Mouse (Mus musculus): ENCODE measurements around the gene Zhx3. TPM values are rescaled to one million over a fixed set of nuclear protein-coding genes. Genes with fewer than 3 reads are reported as not detected.
A peak's percentile ranks its signal among the peaks of the same experiment; 100 is the strongest.

Zhx3 gene
- 10.3 and 10.7 TPM in 2 replicates for polyA plus RNA-seq (2014; fragmentation: Nextera tagmentation; extraction: Ambion mirVana)

DNA sequence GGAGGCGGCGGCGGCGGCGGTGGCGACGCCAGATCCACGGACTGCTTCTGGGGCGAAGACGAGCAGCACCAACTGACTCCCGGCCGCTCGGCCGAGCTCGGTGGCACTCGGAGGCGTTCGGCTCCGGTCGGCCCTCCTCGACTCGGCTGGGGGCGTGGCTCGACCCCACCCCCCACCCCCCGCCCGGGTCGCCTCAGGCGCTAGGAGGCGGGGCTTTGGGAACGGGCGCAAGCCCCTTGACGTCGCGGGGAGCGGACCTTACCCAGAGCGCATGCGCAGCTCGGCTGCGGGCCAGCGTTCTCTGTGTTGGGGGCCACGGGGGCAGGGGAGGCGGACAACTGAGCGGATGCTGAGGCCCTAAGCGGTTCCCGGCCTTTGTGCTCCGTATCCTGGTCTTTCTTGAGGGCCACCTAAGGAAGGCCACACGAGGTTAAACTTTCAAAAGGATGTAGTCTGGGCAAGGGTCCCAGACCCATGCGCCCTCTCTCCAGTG lies at the start of gene Zhx3:
TSS of gene Zhx3 (minus strand) at position 109 of the 493 bp plus-strand sequence.
- H3K36me3 ChIP-seq (ENCODE audit: control insufficient read depth, insufficient read depth, low read length) = no peaks in the 10 kb centered on the region
- H3K4me1 ChIP-seq (ENCODE audit: control insufficient read depth, insufficient read depth, low read length) = peaks cover 3% of the 10 kb centered on the region; the same call in 1 of the 2 replicates
- H3K9ac ChIP-seq (ENCODE audit: low read length) = peak within 1 kb of the TSS; percentile 68
- H3K27ac ChIP-seq (ENCODE audit: low read depth, low read length) = peak within 1 kb of the TSS; percentile 83
- H3K27me3 ChIP-seq (ENCODE audit: control insufficient read depth, insufficient read depth, low read length) = no peaks in the 10 kb centered on the region
- peak; percentile 98 for ATAC-seq (ENCODE audit: insufficient read depth, low FRiP score, low TSS enrichment)
- peak within 1 kb of the TSS; percentile 54 for H3K4me3 ChIP-seq (ENCODE audit: low read depth, low read length)
- peak within 1 kb of the TSS; percentile 80 for H3K4me2 ChIP-seq (ENCODE audit: low read depth)
- DNase-seq (ENCODE audit: low spot score) = peak; percentile 99
- H3K9me3 ChIP-seq (ENCODE audit: control insufficient read depth, low read length) = no peaks in the 10 kb centered on the region
- 1% methylated on average over 46 of the region's 48 CpGs for WGBS

DNA sequence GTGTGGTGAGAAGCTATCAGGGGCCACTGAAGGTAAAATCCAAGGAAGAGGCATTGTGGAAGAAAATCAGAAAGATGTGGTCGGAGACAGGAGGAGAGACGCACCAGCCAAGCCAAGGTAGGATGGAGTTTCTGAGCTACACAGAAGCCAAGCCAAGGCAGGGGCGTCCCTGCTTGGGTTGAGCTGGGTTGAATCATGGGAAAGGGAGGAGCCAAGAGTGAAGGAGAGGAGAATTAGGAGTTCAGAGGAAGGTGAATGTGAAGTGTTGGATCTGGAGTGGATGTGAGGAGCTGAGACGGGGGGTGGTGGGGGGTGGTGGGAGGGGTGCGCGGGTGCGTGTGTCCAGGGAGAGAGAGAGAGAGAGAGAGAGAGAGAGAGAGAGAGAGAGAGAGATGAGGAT lies 48.5 kb upstream of the Zhx3 start:
- WGBS = 68% methylated on average over 5 of the region's 7 CpGs
- no peaks in the 10 kb centered on the region for H3K36me3 ChIP-seq (ENCODE audit: control insufficient read depth, insufficient read depth, low read length)
- H3K4me1 ChIP-seq (ENCODE audit: control insufficient read depth, insufficient read depth, low read length) = no peaks in the 10 kb centered on the region
- no peak overlapping the region for H3K4me2 ChIP-seq (ENCODE audit: low read depth)
- DNase-seq (ENCODE audit: low spot score) (no peak), ATAC-seq (ENCODE audit: insufficient read depth, low FRiP score, low TSS enrichment) (no peak)
- no peaks in the 10 kb centered on the region for H3K9me3 ChIP-seq (ENCODE audit: control insufficient read depth, low read length)
- no peak overlapping the region for H3K4me3 ChIP-seq (ENCODE audit: low read depth, low read length)
- no peak overlapping the region for H3K9ac ChIP-seq (ENCODE audit: low read length)
- no peaks in the 10 kb centered on the region for H3K27me3 ChIP-seq (ENCODE audit: control insufficient read depth, insufficient read depth, low read length)
- H3K27ac ChIP-seq (ENCODE audit: low read depth, low read length) = no peak overlapping the region

DNA sequence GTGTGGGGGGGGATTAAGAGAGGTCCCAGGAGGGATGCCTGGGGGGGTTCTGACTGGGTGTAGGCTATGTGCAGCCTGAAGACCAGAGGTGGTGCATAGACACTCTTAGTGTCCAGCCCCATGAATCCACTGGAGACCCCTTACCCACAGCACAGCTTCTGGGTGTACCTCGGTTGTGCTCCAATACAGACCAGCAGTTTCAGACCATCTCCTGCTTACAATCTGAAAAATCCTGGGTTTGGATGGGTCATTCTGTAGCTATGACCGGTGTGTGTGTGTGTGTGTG lies 46.1 kb upstream of the Zhx3 start:
- ATAC-seq (ENCODE audit: insufficient read depth, low FRiP score, low TSS enrichment) (0 out of 2 replicates have a peak, but pooled peaks have one; percentile 35), DNase-seq (ENCODE audit: low spot score) (no peak)
- WGBS = 93% methylated on average over 2 of the region's 2 CpGs
- H3K27ac ChIP-seq (ENCODE audit: low read depth, low read length) = no peak overlapping the region
- no peak overlapping the region for H3K4me2 ChIP-seq (ENCODE audit: low read depth)
- no peaks in the 10 kb centered on the region for H3K9me3 ChIP-seq (ENCODE audit: control insufficient read depth, low read length)
- no peak overlapping the region for H3K4me3 ChIP-seq (ENCODE audit: low read depth, low read length)
- H3K4me1 ChIP-seq (ENCODE audit: control insufficient read depth, insufficient read depth, low read length) = no peaks in the 10 kb centered on the region
- H3K9ac ChIP-seq (ENCODE audit: low read length) = no peak overlapping the region
- H3K27me3 ChIP-seq (ENCODE audit: control insufficient read depth, insufficient read depth, low read length) = no peaks in the 10 kb centered on the region
- H3K36me3 ChIP-seq (ENCODE audit: control insufficient read depth, insufficient read depth, low read length) = no peaks in the 10 kb centered on the region

DNA sequence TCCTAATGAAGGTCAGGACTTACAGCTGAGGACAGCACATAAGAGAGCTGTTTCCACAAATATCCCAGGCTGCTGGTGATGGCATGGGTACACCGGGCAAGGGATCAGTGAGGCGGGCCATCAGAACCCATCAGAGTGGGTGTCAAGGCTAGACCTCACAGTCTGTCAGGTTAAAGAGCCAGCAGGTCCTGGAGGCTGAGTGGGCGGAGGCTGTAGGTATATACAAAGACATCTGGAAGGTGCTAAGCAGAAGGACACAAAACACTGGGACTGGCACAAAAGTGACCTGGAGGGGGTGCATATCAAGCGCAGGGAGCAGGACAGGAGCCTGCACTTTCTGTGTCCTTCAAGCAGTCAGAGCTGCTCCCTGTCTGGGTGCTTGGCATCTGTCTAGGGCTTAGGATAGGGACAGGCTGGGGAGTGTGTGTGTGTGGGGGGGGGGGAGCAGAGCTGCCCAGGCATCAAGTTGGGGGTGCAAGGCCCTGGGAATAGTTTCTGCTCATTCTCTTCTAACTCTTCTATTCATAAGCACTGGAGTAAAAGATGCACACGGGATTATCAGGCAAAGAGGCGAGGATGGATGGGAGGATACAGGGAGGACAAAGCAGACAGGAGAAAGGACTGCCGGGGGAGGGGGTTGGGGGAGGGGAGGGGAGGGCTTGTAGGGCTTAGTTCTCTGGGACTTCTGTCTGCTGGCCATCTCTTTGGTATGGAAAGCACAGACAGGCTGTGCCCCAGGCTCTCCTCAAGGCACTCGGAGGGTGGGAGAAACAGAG lies 45.5 kb upstream of the Zhx3 start:
- ATAC-seq (ENCODE audit: insufficient read depth, low FRiP score, low TSS enrichment) (peak; percentile 50), DNase-seq (ENCODE audit: low spot score) (no peak)
- no peak overlapping the region for H3K27ac ChIP-seq (ENCODE audit: low read depth, low read length)
- no peaks in the 10 kb centered on the region; the same call in 1 of the 2 replicates for H3K27me3 ChIP-seq (ENCODE audit: control insufficient read depth, insufficient read depth, low read length)
- H3K4me3 ChIP-seq (ENCODE audit: low read depth, low read length) = no peak overlapping the region
- 51% methylated on average over 8 of the region's 8 CpGs for WGBS
- H3K4me1 ChIP-seq (ENCODE audit: control insufficient read depth, insufficient read depth, low read length) = no peaks in the 10 kb centered on the region
- no peaks in the 10 kb centered on the region for H3K9me3 ChIP-seq (ENCODE audit: control insufficient read depth, low read length)
- no peak overlapping the region for H3K9ac ChIP-seq (ENCODE audit: low read length)
- H3K4me2 ChIP-seq (ENCODE audit: low read depth) = no peak overlapping the region
- no peaks in the 10 kb centered on the region for H3K36me3 ChIP-seq (ENCODE audit: control insufficient read depth, insufficient read depth, low read length)

DNA sequence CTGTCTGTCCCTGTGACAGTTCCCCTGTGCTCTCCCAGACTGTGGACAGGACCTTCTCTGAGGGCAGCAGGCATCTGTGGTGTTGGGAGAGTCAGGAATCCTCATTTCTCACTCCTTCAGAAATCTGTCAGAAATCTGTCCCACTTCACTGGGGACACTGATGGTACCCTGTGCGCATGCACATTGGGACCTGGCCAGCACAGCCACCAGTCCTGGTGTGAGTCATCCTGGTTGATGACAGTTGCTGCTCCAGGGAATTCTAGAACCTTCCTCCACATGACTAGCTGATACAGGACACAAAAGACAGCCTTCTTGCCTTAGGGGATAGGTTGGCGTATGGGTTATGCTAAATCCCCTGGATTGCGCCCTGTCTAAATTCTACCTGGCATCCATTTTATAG lies 44.5 kb upstream of the Zhx3 start:
- DNase-seq (ENCODE audit: low spot score) (no peak), ATAC-seq (ENCODE audit: insufficient read depth, low FRiP score, low TSS enrichment) (no peak)
- H3K4me3 ChIP-seq (ENCODE audit: low read depth, low read length) = no peak overlapping the region
- peaks cover 10% of the 10 kb centered on the region for H3K27me3 ChIP-seq (ENCODE audit: control insufficient read depth, insufficient read depth, low read length)
- no peak overlapping the region for H3K9ac ChIP-seq (ENCODE audit: low read length)
- 94% methylated on average over 3 of the region's 3 CpGs for WGBS
- no peak overlapping the region for H3K4me2 ChIP-seq (ENCODE audit: low read depth)
- H3K27ac ChIP-seq (ENCODE audit: low read depth, low read length) = no peak overlapping the region
- no peaks in the 10 kb centered on the region for H3K36me3 ChIP-seq (ENCODE audit: control insufficient read depth, insufficient read depth, low read length)
- H3K4me1 ChIP-seq (ENCODE audit: control insufficient read depth, insufficient read depth, low read length) = no peaks in the 10 kb centered on the region
- H3K9me3 ChIP-seq (ENCODE audit: control insufficient read depth, low read length) = no peaks in the 10 kb centered on the region

DNA sequence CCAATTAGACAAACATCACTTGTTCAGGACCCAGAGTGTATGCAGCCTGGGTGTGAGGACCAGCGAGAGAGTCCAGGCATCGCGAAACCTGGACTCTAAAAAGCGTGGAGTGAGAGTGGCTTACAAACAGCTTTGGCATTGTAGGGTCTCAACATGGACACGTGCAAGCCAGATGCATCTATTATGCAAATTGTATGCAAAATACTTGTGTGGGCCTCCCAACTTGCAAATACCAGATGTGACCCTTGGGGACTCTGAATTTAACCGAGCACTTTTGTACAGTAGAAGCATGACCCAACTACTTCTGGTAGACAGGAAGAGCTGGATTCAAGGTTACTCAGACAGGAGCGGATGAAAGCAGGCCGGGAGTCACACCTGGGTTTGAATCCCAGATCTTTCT lies 43.9 kb upstream of the Zhx3 start:
- DNase-seq (ENCODE audit: low spot score) (no peak), ATAC-seq (ENCODE audit: insufficient read depth, low FRiP score, low TSS enrichment) (no peak)
- Histone ChIP-seq H3K27me3 (ENCODE audit: control insufficient read depth, insufficient read depth, low read length) (peaks cover 16% of the 10 kb centered on the region), H3K36me3 (ENCODE audit: control insufficient read depth, insufficient read depth, low read length) (no peaks in the 10 kb centered on the region), H3K4me1 (ENCODE audit: control insufficient read depth, insufficient read depth, low read length) (peaks cover 2% of the 10 kb centered on the region), H3K9ac (ENCODE audit: low read length) (no peak overlapping the region), H3K27ac (ENCODE audit: low read depth, low read length) (no peak overlapping the region), H3K9me3 (ENCODE audit: control insufficient read depth, low read length) (no peaks in the 10 kb centered on the region), H3K4me2 (ENCODE audit: low read depth) (no peak overlapping the region), H3K4me3 (ENCODE audit: low read depth, low read length) (no peak overlapping the region)
- WGBS = 81% methylated on average over 8 of the region's 8 CpGs

DNA sequence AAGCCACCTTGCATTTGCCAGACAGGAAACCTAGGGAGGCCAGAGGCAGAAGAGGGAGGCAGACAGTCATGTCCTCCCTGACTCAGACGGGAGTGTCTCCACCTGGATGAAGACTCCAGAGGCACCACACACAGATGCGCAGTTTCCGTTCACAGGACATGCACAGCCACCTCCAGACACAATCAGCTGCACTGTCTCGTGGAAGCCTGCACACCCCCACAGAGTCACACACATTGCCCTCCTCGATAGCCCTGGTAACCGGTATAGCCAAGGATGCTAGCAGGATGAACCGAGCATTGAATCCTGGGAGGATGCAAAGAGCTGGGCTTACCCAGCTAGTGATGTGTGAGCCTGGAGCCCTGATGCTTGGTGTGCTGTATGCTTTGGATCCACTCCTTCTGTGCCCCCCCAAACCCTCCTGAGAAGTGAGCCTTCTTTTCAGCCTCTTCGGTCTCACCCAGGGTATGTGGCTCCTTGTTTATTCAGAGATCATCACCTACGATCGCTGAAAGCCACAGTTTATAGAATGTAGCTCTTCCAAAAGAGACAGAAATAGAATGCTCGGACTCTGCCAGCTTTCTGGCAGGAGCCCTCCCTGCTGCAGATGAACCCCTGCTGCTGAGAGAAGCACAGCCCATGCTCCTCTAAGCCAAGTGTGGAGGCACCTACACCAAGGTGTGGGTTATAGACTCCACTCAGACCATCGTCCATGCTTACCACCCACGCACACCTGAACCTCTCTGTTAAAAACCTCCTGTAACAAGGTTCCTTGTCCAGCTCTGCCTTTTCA lies 43.2 kb upstream of the Zhx3 start:
- H3K27me3 ChIP-seq (ENCODE audit: control insufficient read depth, insufficient read depth, low read length) = peaks cover 22% of the 10 kb centered on the region
- WGBS = 78% methylated on average over 13 of the region's 13 CpGs
- no peak for DNase-seq (ENCODE audit: low spot score)
- no peak overlapping the region for H3K27ac ChIP-seq (ENCODE audit: low read depth, low read length)
- H3K4me2 ChIP-seq (ENCODE audit: low read depth) = no peak overlapping the region
- peaks cover 6% of the 10 kb centered on the region for H3K4me1 ChIP-seq (ENCODE audit: control insufficient read depth, insufficient read depth, low read length)
- H3K9ac ChIP-seq (ENCODE audit: low read length) = no peak overlapping the region
- no peak overlapping the region for H3K4me3 ChIP-seq (ENCODE audit: low read depth, low read length)
- H3K36me3 ChIP-seq (ENCODE audit: control insufficient read depth, insufficient read depth, low read length) = no peaks in the 10 kb centered on the region
- ATAC-seq (ENCODE audit: insufficient read depth, low FRiP score, low TSS enrichment) = no peak
- no peaks in the 10 kb centered on the region for H3K9me3 ChIP-seq (ENCODE audit: control insufficient read depth, low read length)

DNA sequence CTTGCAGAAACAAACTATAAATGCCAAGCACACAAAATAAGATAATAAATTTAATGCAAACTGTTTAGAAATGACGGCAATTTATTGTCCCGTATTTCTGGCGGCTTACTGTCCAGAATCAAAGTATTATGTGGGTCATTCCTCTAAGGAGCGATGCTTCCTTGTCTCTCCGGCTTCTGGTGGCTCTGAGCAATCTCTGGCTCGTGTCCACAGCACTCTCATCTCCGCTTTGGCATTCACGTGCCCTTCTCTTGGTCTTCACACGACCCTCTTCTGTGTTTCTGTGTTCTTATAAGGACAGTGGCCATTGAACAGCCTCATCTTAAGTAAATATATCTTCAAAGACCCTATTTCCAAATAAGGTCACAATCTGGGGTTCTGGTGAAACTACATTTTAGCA lies 41.9 kb upstream of the Zhx3 start:
- H3K4me2 ChIP-seq (ENCODE audit: low read depth) = no peak overlapping the region
- no peaks in the 10 kb centered on the region for H3K36me3 ChIP-seq (ENCODE audit: control insufficient read depth, insufficient read depth, low read length)
- H3K27me3 ChIP-seq (ENCODE audit: control insufficient read depth, insufficient read depth, low read length) = peaks cover 31% of the 10 kb centered on the region
- no peak overlapping the region for H3K9ac ChIP-seq (ENCODE audit: low read length)
- H3K4me1 ChIP-seq (ENCODE audit: control insufficient read depth, insufficient read depth, low read length) = peaks cover 6% of the 10 kb centered on the region
- H3K4me3 ChIP-seq (ENCODE audit: low read depth, low read length) = no peak overlapping the region
- ATAC-seq (ENCODE audit: insufficient read depth, low FRiP score, low TSS enrichment) (no peak), DNase-seq (ENCODE audit: low spot score) (no peak)
- H3K9me3 ChIP-seq (ENCODE audit: control insufficient read depth, low read length) = no peaks in the 10 kb centered on the region
- no peak overlapping the region for H3K27ac ChIP-seq (ENCODE audit: low read depth, low read length)
- 88% methylated on average over 9 of the region's 9 CpGs for WGBS

Data from neural tube, embryonic 11.5 days (tissue).